Mouse (Mus musculus) liver, embryonic 11.5 days (tissue): ENCODE results near the gene Psma3. TPM values are rescaled to one million over a fixed set of nuclear protein-coding genes. Genes with fewer than 3 reads are reported as not detected.

Source experiments
- ATAC-seq: fragments of 200-750 bp; cut with Nextera tagmentation; replicated peaks from 2 replicates; pipeline ENCODE4 v1.8.0; 2017; ENCODE audit warnings: moderate number of reproducible peaks, mild to moderate bottlenecking, moderate TSS enrichment, moderate library complexity; ENCODE audit not compliant: low FRiP score
- DNase-seq: peaks from one replicate; pipeline ENCODE4 v3.0.0-alpha.2; 2017; ENCODE audit warnings: low spot score
- H3K27ac ChIP-seq: fragments of 300-500 bp; sonication (generic); 2 replicates; pipeline ENCODE4 v1.5.1; 2014; ENCODE audit warnings: mild to moderate bottlenecking, low read depth, low read length, control low read depth
- H3K27me3 ChIP-seq: fragments of 300-500 bp; sonication (generic); replicated peaks from 2 replicates; pipeline ENCODE4 v1.6.1; 2014; ENCODE audit warnings: low read length, mixed read lengths; ENCODE audit not compliant: control insufficient read depth, insufficient read depth
- H3K36me3 ChIP-seq: fragments of 300-500 bp; sonication (generic); 2 replicates; pipeline ENCODE4 v1.6.1; 2014; ENCODE audit warnings: mild to moderate bottlenecking, low read length, moderate library complexity, mixed read lengths; ENCODE audit not compliant: control insufficient read depth, insufficient read depth
- H3K4me1 ChIP-seq: fragments of 300-500 bp; sonication (generic); replicated peaks from 2 replicates; pipeline ENCODE4 v1.6.1; 2014; ENCODE audit warnings: low read length, mixed read lengths; ENCODE audit not compliant: control insufficient read depth, insufficient read depth
- H3K4me2 ChIP-seq: fragments of 300-500 bp; sonication (generic); 2 replicates; pipeline ENCODE4 v1.6.1; 2014; ENCODE audit warnings: mild to moderate bottlenecking, control low read depth, moderate library complexity
- H3K4me3 ChIP-seq: fragments of 300-500 bp; sonication (generic); 2 replicates; pipeline ENCODE4 v1.5.1; 2014; ENCODE audit warnings: low read depth, low read length, control low read depth
- H3K9ac ChIP-seq: fragments of 300-500 bp; sonication (generic); 2 replicates; pipeline ENCODE4 v1.6.1; 2014; ENCODE audit warnings: low read depth, low read length, control low read depth
- H3K9me3 ChIP-seq: fragments of 300-500 bp; sonication (generic); 2 replicates; pipeline ENCODE4 v1.6.1; 2016; ENCODE audit warnings: low read length, inconsistent platforms, mixed read lengths; ENCODE audit not compliant: control insufficient read depth
- WGBS: fragments of 180-500 bp; shearing (Covaris S2); extraction: QIAGEN DNeasy Blood & Tissue Kit; methylation state at CpG from one replicate; pipeline ENCODE4 v1.1.7; 2014; 5-methylcytosine and 5-hydroxymethylcytosine counted together
- polyA plus RNA-seq: library from polyadenylated mRNA; unstranded; fragments of >200 nt; fragmentation: Nextera tagmentation; extraction: Ambion mirVana; gene quantifications from 2 replicates; pipeline ENCODE4 v1.2.1, GENCODE M21; 2014

The Psma3 gene
- polyA plus RNA-seq = 602 and 638 TPM in 2 replicates

GRCm38 (mm10) chr12:70974441-70975266 is at the start of gene Psma3:
TSS of gene Psma3 (plus strand) at chr12:70974621.
- Histone ChIP-seq H3K36me3 (peaks cover 12% of the 10 kb centered on the region), H3K9me3 (no peaks in the 10 kb centered on the region), H3K27me3 (no peaks in the 10 kb centered on the region), H3K27ac (peak within 1 kb of the TSS; percentile 89), H3K4me3 (peak within 1 kb of the TSS; percentile 76), H3K4me2 (peak within 1 kb of the TSS; percentile 77), H3K4me1 (peaks cover 7% of the 10 kb centered on the region), H3K9ac (peak within 1 kb of the TSS; percentile 97)
- peak; percentile 99 for ATAC-seq
- peak; percentile 89 for DNase-seq
- WGBS = under 1% methylated on average over 70 of the region's 71 CpGs

- Histone ChIP-seq H3K4me3 (no peak overlapping the region), H3K27ac (no peak overlapping the region), H3K27me3 (no peaks in the 10 kb centered on the region), H3K4me1 (no peaks in the 10 kb centered on the region), H3K9ac (no peak overlapping the region), H3K36me3 (no peaks in the 10 kb centered on the region), H3K4me2 (no peak overlapping the region), H3K9me3 (no peaks in the 10 kb centered on the region)
- no peak for DNase-seq
- 81% methylated on average over 4 of the region's 4 CpGs for WGBS
- no peak for ATAC-seq
These were observed 44.6 kb upstream of the Psma3 start for GRCm38 (mm10) chr12:70929781-70930180.

- Histone ChIP-seq H3K36me3 (peaks cover 3% of the 10 kb centered on the region; the same call in 1 of the 2 replicates), H3K4me2 (peak overlapping the region; percentile 81), H3K27ac (peak overlapping the region; percentile 94), H3K9ac (peak overlapping the region; percentile 88), H3K4me1 (no peaks in the 10 kb centered on the region), H3K9me3 (no peaks in the 10 kb centered on the region; the same call in 1 of the 2 replicates), H3K4me3 (peak overlapping the region; percentile 85), H3K27me3 (no peaks in the 10 kb centered on the region)
- WGBS = 29% methylated on average over 10 of the region's 12 CpGs
- peak; percentile 40 for DNase-seq
- ATAC-seq = peak; percentile 16
These were observed 37.3 kb upstream of the Psma3 start for GRCm38 (mm10) chr12:70937150-70937549.

- H3K4me1 ChIP-seq = no peaks in the 10 kb centered on the region
- peak within 1 kb of the TSS; percentile 85 for H3K4me3 ChIP-seq
- H3K27ac ChIP-seq = peak within 1 kb of the TSS; percentile 94
- peak; percentile 95 for ATAC-seq
- WGBS = 1% methylated on average over 59 of the region's 59 CpGs
- peak within 1 kb of the TSS; percentile 88 for H3K9ac ChIP-seq
- peak; percentile 95 for DNase-seq
- no peaks in the 10 kb centered on the region for H3K27me3 ChIP-seq
- no peaks in the 10 kb centered on the region; the same call in 1 of the 2 replicates for H3K9me3 ChIP-seq
- peaks cover 3% of the 10 kb centered on the region; the same call in 1 of the 2 replicates for H3K36me3 ChIP-seq
- H3K4me2 ChIP-seq = peak within 1 kb of the TSS; percentile 81
These were observed 36.6 kb upstream of the Psma3 start, which contains the start of gene Actr10 for GRCm38 (mm10) chr12:70937571-70938384. TSS of gene Actr10 (plus strand) at chr12:70937857.

GRCm38 (mm10) chr12:70940806-70941205 is 33.6 kb upstream of the Psma3 start:
- ATAC-seq = no peak
- WGBS = 94% methylated on average over 7 of the region's 7 CpGs
- Histone ChIP-seq H3K9me3 (no peaks in the 10 kb centered on the region; the same call in 1 of the 2 replicates), H3K27ac (no peak overlapping the region), H3K4me2 (no peak overlapping the region), H3K36me3 (peaks cover 9% of the 10 kb centered on the region; the same call in 1 of the 2 replicates), H3K9ac (no peak overlapping the region), H3K4me1 (no peaks in the 10 kb centered on the region), H3K27me3 (no peaks in the 10 kb centered on the region), H3K4me3 (no peak overlapping the region)
- no peak for DNase-seq

GRCm38 (mm10) chr12:70944181-70944580 is 30.2 kb upstream of the Psma3 start:
- H3K4me3 ChIP-seq = no peak overlapping the region
- ATAC-seq (no peak), DNase-seq (no peak)
- H3K4me1 ChIP-seq = no peaks in the 10 kb centered on the region
- WGBS = 88% methylated on average over 5 of the region's 5 CpGs
- no peaks in the 10 kb centered on the region for H3K27me3 ChIP-seq
- no peaks in the 10 kb centered on the region for H3K9me3 ChIP-seq
- H3K9ac ChIP-seq = no peak overlapping the region
- no peak overlapping the region for H3K4me2 ChIP-seq
- no peak overlapping the region for H3K27ac ChIP-seq
- peaks cover 13% of the 10 kb centered on the region; the same call in 1 of the 2 replicates for H3K36me3 ChIP-seq

- H3K36me3 ChIP-seq = peaks cover 11% of the 10 kb centered on the region; the same call in 1 of the 2 replicates
- H3K4me1 ChIP-seq = no peaks in the 10 kb centered on the region
- H3K9me3 ChIP-seq = no peaks in the 10 kb centered on the region
- H3K9ac ChIP-seq = no peak overlapping the region
- H3K4me2 ChIP-seq = no peak overlapping the region
- no peaks in the 10 kb centered on the region for H3K27me3 ChIP-seq
- DNase-seq = no peak
- ATAC-seq = no peak
- WGBS = 91% methylated on average over 10 of the region's 10 CpGs
- no peak overlapping the region for H3K4me3 ChIP-seq
- H3K27ac ChIP-seq = no peak overlapping the region
These were observed 27.7 kb upstream of the Psma3 start for GRCm38 (mm10) chr12:70946585-70947256.

- ATAC-seq = no peak
- Histone ChIP-seq H3K9me3 (no peaks in the 10 kb centered on the region), H3K27me3 (no peaks in the 10 kb centered on the region), H3K36me3 (peaks cover 24% of the 10 kb centered on the region), H3K27ac (no peak overlapping the region), H3K9ac (no peak overlapping the region), H3K4me2 (no peak overlapping the region), H3K4me1 (no peaks in the 10 kb centered on the region), H3K4me3 (no peak overlapping the region)
- 84% methylated on average over 4 of the region's 4 CpGs for WGBS
- no peak for DNase-seq
These were observed 15.8 kb upstream of the Psma3 start for GRCm38 (mm10) chr12:70958640-70959039.
